Mouse (Mus musculus) testis, adult 2 months (tissue): ENCODE results near the gene Mtmr3.

ENCODE experiments used
- CTCF ChIP-seq: fragments of 200-500 bp; IDR thresholded peaks from 2 replicates; pipeline ENCODE4 v1.5.1; 2012; ENCODE audit warnings: low read depth, mild to moderate bottlenecking, inconsistent platforms, low read length, moderate library complexity; ENCODE audit not compliant: control insufficient read depth, insufficient read depth, insufficient replicate concordance
- POLR2A ChIP-seq: fragments of 200-500 bp; IDR thresholded peaks from 2 replicates; pipeline ENCODE4 v1.6.1; 2012; ENCODE audit warnings: low read depth, mild to moderate bottlenecking, inconsistent platforms, low read length, moderate library complexity; ENCODE audit not compliant: control insufficient read depth

- no peak for TF ChIP-seq CTCF
- no peak for TF ChIP-seq POLR2A
Measured at GRCm38 (mm10) chr11:4622442-4622986, 27.9 kb upstream of the Mtmr3 start.
